Mouse (Mus musculus) liver, adult 2 months (tissue): ENCODE results near the gene Col18a1. TPM values are rescaled to one million over a fixed set of nuclear protein-coding genes. Genes with fewer than 3 reads are reported as not detected.

Experiments
- DNase-seq: peaks from one replicate; pipeline ENCODE4 v3.0.0-alpha.2; 2011; ENCODE audit warnings: low read depth, low spot score; ENCODE audit errors: extremely low read depth
- H3K27ac ChIP-seq: fragments of 200-500 bp; replicated peaks from 2 replicates; pipeline ENCODE4 v1.5.1; 2012; ENCODE audit warnings: low read depth, mild to moderate bottlenecking, control low read depth, inconsistent platforms, low read length; ENCODE audit not compliant: insufficient read depth
- H3K27me3 ChIP-seq: fragments of 200-500 bp; 2 replicates; pipeline ENCODE4 v1.6.1; 2012; ENCODE audit warnings: mild to moderate bottlenecking, moderate library complexity, low read length, inconsistent platforms; ENCODE audit not compliant: control insufficient read depth, insufficient read depth
- H3K36me3 ChIP-seq: fragments of 200-500 bp; 2 replicates; pipeline ENCODE4 v1.6.1; 2012; ENCODE audit warnings: low read length, inconsistent platforms; ENCODE audit not compliant: control insufficient read depth, insufficient read depth
- H3K4me1 ChIP-seq: fragments of 200-500 bp; 2 replicates; pipeline ENCODE4 v1.6.1; 2011; ENCODE audit warnings: low read length; ENCODE audit not compliant: control insufficient read depth, insufficient read depth
- H3K4me3 ChIP-seq: fragments of 200-500 bp; 2 replicates; pipeline ENCODE4 v1.5.1; 2011; ENCODE audit warnings: low read depth, mild to moderate bottlenecking, control low read depth, low read length, moderate library complexity; ENCODE audit not compliant: insufficient read depth
- H3K79me2 ChIP-seq: fragments of 200-500 bp; 2 replicates; pipeline ENCODE4 v1.6.1; 2012; ENCODE audit warnings: inconsistent platforms, mild to moderate bottlenecking, low read length, moderate library complexity; ENCODE audit not compliant: control insufficient read depth, insufficient read depth
- H3K9ac ChIP-seq: fragments of 200-500 bp; 2 replicates; pipeline ENCODE4 v1.6.1; 2012; ENCODE audit warnings: low read depth, mild to moderate bottlenecking, control low read depth, inconsistent platforms, low read length
- CTCF ChIP-seq: fragments of 200-500 bp; IDR thresholded peaks from 2 replicates; pipeline ENCODE4 v1.5.1; 2011; ENCODE audit warnings: low read depth, low read length, control low read depth
- POLR2A ChIP-seq: fragments of 200-500 bp; IDR thresholded peaks from 2 replicates; pipeline ENCODE4 v1.6.1; 2011; ENCODE audit warnings: low read length, control low read depth; ENCODE audit not compliant: insufficient read depth; ENCODE audit errors: extremely low read depth
- WGBS: fragments of 180-500 bp; shearing (Covaris S2); methylation state at CpG from one replicate; pipeline ENCODE4 v1.1.7; 2018; 5-methylcytosine and 5-hydroxymethylcytosine counted together
- polyA plus RNA-seq: library from polyadenylated mRNA; depleted of rRNA; stranded (reverse); fragments of >200 nt; gene quantifications from 2 replicates; pipeline ENCODE4 v1.2.3, GENCODE M21; 2012
- total RNA-seq: library from RNA; depleted of rRNA; stranded (reverse); fragments of >200 nt; gene quantifications from 2 replicates; pipeline ENCODE4 v1.2.3, GENCODE M21; 2014

Col18a1 gene
- total and polyA plus RNA-seq, 2 experiments = 260 to 452 TPM

GRCm38 (mm10) chr10:77097006-77097889, 69.1 kb downstream of the Col18a1 start:
- Histone ChIP-seq H3K27ac (peak overlapping the region; percentile 88), H3K9ac (peak overlapping the region; percentile 36), H3K4me1 (peaks cover 74% of the 10 kb centered on the region), H3K27me3 (no peaks in the 10 kb centered on the region), H3K36me3 (peaks cover 28% of the 10 kb centered on the region), H3K79me2 (peaks cover 44% of the 10 kb centered on the region), H3K4me3 (no peak overlapping the region)
- DNase-seq = peak; percentile 96
- WGBS = 41% methylated on average over 12 of the region's 12 CpGs
- TF ChIP-seq POLR2A (no peak), CTCF (no peak)

DNA sequence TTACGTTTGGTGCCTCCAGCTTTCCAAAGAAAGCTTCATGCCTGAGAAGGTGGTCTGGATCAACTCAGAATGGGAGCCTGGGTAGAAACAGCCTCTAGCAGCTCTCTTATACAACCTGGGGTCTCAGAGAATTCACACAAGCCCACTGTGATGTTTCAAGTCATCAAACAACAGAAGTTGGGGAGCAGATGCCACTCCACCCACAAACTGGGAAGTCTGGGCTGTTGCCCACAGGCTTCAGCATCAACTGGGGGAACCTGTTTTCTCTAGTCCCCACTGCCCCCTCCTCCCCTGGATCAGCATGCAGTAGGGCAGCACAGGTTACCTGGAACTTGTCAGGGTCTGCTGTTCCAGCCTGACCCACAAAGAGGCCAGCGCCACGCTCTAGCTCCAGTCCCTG, 70.7 kb downstream of the Col18a1 start:
- DNase-seq = no peak
- H3K9ac ChIP-seq = peak overlapping the region; percentile 37
- H3K4me1 ChIP-seq = peaks cover 71% of the 10 kb centered on the region
- no peaks in the 10 kb centered on the region for H3K27me3 ChIP-seq
- peaks cover 24% of the 10 kb centered on the region for H3K36me3 ChIP-seq
- peak overlapping the region; percentile 88 for H3K27ac ChIP-seq
- WGBS = 79% methylated on average over 3 of the region's 3 CpGs
- TF ChIP-seq POLR2A (no peak), CTCF (no peak)
- no peak overlapping the region for H3K4me3 ChIP-seq
- H3K79me2 ChIP-seq = peaks cover 34% of the 10 kb centered on the region

DNA sequence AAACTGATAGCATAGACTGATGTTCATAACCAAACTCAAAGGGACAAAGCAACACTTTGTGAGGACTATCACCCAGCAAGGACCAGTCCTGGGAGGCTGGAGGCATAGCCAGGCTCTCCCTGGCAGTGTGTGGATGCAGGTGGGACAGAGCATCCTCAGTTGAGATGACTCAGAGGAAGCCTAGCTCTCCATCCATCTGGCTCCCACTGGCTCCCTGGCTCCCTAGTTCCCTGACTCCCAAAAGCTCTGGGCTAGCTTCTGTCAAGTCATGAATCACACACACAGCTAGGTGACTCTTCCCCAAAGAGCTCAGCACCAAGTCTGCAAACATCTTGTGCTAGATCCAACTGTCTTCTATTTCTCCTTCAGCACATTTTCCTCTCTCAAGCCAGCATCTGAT, 72.5 kb downstream of the Col18a1 start:
- Histone ChIP-seq H3K4me3 (no peak overlapping the region), H3K36me3 (peaks cover 20% of the 10 kb centered on the region), H3K27me3 (no peaks in the 10 kb centered on the region), H3K79me2 (peaks cover 29% of the 10 kb centered on the region), H3K4me1 (peaks cover 68% of the 10 kb centered on the region), H3K9ac (no peak overlapping the region), H3K27ac (peak overlapping the region; percentile 62)
- no peak for DNase-seq
- TF ChIP-seq CTCF = no peak
- TF ChIP-seq POLR2A = no peak

GRCm38 (mm10) chr10:77091538-77092097, 74.7 kb downstream of the Col18a1 start:
- 21% methylated on average over 4 of the region's 4 CpGs for WGBS
- peak; percentile 36; the same call in 1 of the 2 replicates for TF ChIP-seq CTCF
- TF ChIP-seq POLR2A = 0 out of 2 replicates have a peak, but pooled peaks have one; percentile 28
- Histone ChIP-seq H3K79me2 (peaks cover 18% of the 10 kb centered on the region), H3K36me3 (peaks cover 38% of the 10 kb centered on the region), H3K4me1 (peaks cover 48% of the 10 kb centered on the region), H3K27ac (peak overlapping the region; percentile 95), H3K27me3 (no peaks in the 10 kb centered on the region), H3K9ac (peak overlapping the region; percentile 18), H3K4me3 (no peak overlapping the region)
- peak; percentile 100 for DNase-seq

DNA sequence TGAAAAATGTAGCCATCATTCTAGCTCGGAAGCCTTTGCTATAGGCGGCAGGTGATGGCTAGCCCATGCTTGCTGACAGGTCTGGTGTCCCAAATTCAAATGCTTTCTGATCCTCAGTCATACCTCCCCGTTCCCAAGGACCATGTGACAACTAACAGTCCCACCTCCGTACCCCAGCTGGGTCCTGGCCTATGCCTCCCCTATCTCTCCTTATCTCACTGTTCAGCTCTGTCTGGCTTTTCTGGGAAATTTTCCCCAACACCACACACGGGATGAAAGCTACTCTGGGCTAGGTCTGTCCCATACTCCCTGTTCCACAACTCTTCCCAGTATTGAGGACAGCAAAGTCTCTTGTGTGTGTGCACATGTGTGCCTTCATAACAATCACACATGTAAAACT, 76.3 kb downstream of the Col18a1 start:
- H3K9ac ChIP-seq = peak overlapping the region; percentile 39

DNA sequence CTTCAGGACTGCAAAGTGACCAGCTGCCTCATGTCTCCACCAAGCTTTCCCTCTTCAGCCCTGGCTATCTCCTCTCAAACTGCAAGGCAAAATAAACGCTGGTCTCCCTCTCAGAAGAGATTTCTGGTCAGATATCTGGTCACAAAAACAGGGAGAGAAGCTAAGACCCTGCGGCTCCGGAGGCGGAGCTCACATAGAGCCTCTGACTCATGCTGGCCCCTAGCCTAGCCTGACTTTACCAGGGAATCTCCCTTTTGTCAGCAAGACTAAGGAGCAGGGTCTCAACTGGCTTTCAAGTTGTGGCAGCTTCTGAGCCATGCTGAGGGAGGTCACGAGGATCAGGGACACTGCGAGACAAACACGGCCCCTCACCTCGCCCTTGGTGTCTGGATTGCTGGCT, 77.0 kb downstream of the Col18a1 start:
- 18% methylated on average over 8 of the region's 8 CpGs for WGBS
- no peak overlapping the region; the same call in 1 of the 2 replicates for H3K4me3 ChIP-seq
- DNase-seq = peak; percentile 59
- H3K9ac ChIP-seq = peak overlapping the region; percentile 39
- H3K27me3 ChIP-seq = no peaks in the 10 kb centered on the region
- peak overlapping the region; percentile 57 for H3K27ac ChIP-seq
- peaks cover 42% of the 10 kb centered on the region for H3K36me3 ChIP-seq
- peaks cover 32% of the 10 kb centered on the region for H3K4me1 ChIP-seq
- TF ChIP-seq POLR2A = no peak
- no peak for TF ChIP-seq CTCF
- peaks cover 10% of the 10 kb centered on the region; the same call in 1 of the 2 replicates for H3K79me2 ChIP-seq

More for the DNA sequence above, 76.3 kb downstream of the Col18a1 start:
- 34% methylated on average over 5 of the region's 5 CpGs for WGBS
- Histone ChIP-seq H3K36me3 (peaks cover 38% of the 10 kb centered on the region), H3K4me3 (no peak overlapping the region), H3K79me2 (peaks cover 7% of the 10 kb centered on the region; the same call in 1 of the 2 replicates), H3K4me1 (peaks cover 34% of the 10 kb centered on the region), H3K27ac (peak overlapping the region; percentile 57), H3K27me3 (no peaks in the 10 kb centered on the region)
- no peak for DNase-seq
- TF ChIP-seq CTCF (no peak), POLR2A (no peak)
